Mouse (Mus musculus) hindbrain, embryonic 11.5 days (tissue): ENCODE data around the gene Cwc25. TPM values are rescaled to one million over a fixed set of nuclear protein-coding genes. Genes with fewer than 3 reads are reported as not detected.
"Not testable (repeated sequence)": the region's sequence is repeated elsewhere in the genome, so short reads cannot be mapped to it uniquely, and the experiment has no call there.

Source experiments
- ATAC-seq: fragments of 200-750 bp; cut with Nextera tagmentation; 2 replicates; pipeline ENCODE4 v1.8.0; 2017; ENCODE audit warnings: mild to moderate bottlenecking, moderate TSS enrichment, moderate library complexity; ENCODE audit not compliant: low FRiP score
- DNase-seq: peaks from one replicate; pipeline ENCODE4 v3.0.0-alpha.2; 2015; ENCODE audit warnings: low spot score
- H3K27ac ChIP-seq: fragments of 300-500 bp; sonication (generic); 2 replicates; pipeline ENCODE4 v1.5.1; 2014; ENCODE audit warnings: mild to moderate bottlenecking, low read depth, low read length
- H3K27me3 ChIP-seq: fragments of 300-500 bp; sonication (generic); 2 replicates; pipeline ENCODE4 v1.6.1; 2014; ENCODE audit warnings: mild to moderate bottlenecking, low read length, moderate library complexity, mixed read lengths; ENCODE audit not compliant: control insufficient read depth, insufficient read depth
- H3K36me3 ChIP-seq: fragments of 300-500 bp; sonication (generic); 2 replicates; pipeline ENCODE4 v1.6.1; 2014; ENCODE audit warnings: mild to moderate bottlenecking, low read length, moderate library complexity, mixed read lengths; ENCODE audit not compliant: control insufficient read depth, insufficient read depth
- H3K4me1 ChIP-seq: fragments of 300-500 bp; sonication (generic); replicated peaks from 2 replicates; pipeline ENCODE4 v1.6.1; 2014; ENCODE audit warnings: low read length, mixed read lengths; ENCODE audit not compliant: control insufficient read depth, insufficient read depth
- H3K4me2 ChIP-seq: fragments of 300-500 bp; sonication (generic); replicated peaks from 2 replicates; pipeline ENCODE4 v1.6.1; 2014; ENCODE audit warnings: mild to moderate bottlenecking, low read depth, low read length
- H3K4me3 ChIP-seq: fragments of 300-500 bp; sonication (generic); 2 replicates; pipeline ENCODE4 v1.5.1; 2014; ENCODE audit warnings: low read depth, low read length
- H3K9ac ChIP-seq: fragments of 300-500 bp; sonication (generic); 2 replicates; pipeline ENCODE4 v1.6.1; 2014; ENCODE audit warnings: low read depth, low read length
- H3K9me3 ChIP-seq: fragments of 300-500 bp; sonication (generic); 2 replicates; pipeline ENCODE4 v1.6.1; 2016; ENCODE audit warnings: low read length; ENCODE audit not compliant: control insufficient read depth
- WGBS: fragments of 180-500 bp; shearing (Covaris S2); extraction: QIAGEN DNeasy Blood & Tissue Kit; methylation state at CpG from one replicate; pipeline ENCODE4 v1.1.7; 2014; 5-methylcytosine and 5-hydroxymethylcytosine counted together
- polyA plus RNA-seq: library from polyadenylated mRNA; unstranded; fragments of >200 nt; fragmentation: Nextera tagmentation; extraction: Ambion mirVana; gene quantifications from 2 replicates; pipeline ENCODE4 v1.2.1, GENCODE M21; 2014

Cwc25 gene
- polyA plus RNA-seq, 1 experiment from 2014 or later: 17.0 TPM

GRCm38 (mm10) chr11:97717369-97718280, 48.7 kb downstream of the Cwc25 start:
- 90% methylated on average over 26 of the region's 26 CpGs for WGBS
- peaks cover 21% of the 10 kb centered on the region for H3K36me3 ChIP-seq
- no peak overlapping the region for H3K4me3 ChIP-seq

GRCm38 (mm10) chr11:97716021-97716420, 50.3 kb downstream of the Cwc25 start:
- H3K4me1 ChIP-seq: no peaks in the 10 kb centered on the region
- WGBS: 89% methylated on average over 8 of the region's 8 CpGs
- H3K27ac ChIP-seq: no peak overlapping the region
- H3K4me3 ChIP-seq: no peak overlapping the region
- no peak overlapping the region for H3K4me2 ChIP-seq
- ATAC-seq (no peak), DNase-seq (no peak)
- H3K9me3 ChIP-seq: no peaks in the 10 kb centered on the region
- peaks cover 10% of the 10 kb centered on the region for H3K36me3 ChIP-seq
- H3K9ac ChIP-seq: no peak overlapping the region
- no peaks in the 10 kb centered on the region for H3K27me3 ChIP-seq

More at GRCm38 (mm10) chr11:97717369-97718280, 48.7 kb downstream of the Cwc25 start:
- Histone ChIP-seq H3K27ac (no peak overlapping the region), H3K4me1 (no peaks in the 10 kb centered on the region), H3K4me2 (no peak overlapping the region), H3K27me3 (no peaks in the 10 kb centered on the region), H3K9ac (no peak overlapping the region), H3K9me3 (no peaks in the 10 kb centered on the region)
- no peak for DNase-seq
- no peak for ATAC-seq

DNA sequence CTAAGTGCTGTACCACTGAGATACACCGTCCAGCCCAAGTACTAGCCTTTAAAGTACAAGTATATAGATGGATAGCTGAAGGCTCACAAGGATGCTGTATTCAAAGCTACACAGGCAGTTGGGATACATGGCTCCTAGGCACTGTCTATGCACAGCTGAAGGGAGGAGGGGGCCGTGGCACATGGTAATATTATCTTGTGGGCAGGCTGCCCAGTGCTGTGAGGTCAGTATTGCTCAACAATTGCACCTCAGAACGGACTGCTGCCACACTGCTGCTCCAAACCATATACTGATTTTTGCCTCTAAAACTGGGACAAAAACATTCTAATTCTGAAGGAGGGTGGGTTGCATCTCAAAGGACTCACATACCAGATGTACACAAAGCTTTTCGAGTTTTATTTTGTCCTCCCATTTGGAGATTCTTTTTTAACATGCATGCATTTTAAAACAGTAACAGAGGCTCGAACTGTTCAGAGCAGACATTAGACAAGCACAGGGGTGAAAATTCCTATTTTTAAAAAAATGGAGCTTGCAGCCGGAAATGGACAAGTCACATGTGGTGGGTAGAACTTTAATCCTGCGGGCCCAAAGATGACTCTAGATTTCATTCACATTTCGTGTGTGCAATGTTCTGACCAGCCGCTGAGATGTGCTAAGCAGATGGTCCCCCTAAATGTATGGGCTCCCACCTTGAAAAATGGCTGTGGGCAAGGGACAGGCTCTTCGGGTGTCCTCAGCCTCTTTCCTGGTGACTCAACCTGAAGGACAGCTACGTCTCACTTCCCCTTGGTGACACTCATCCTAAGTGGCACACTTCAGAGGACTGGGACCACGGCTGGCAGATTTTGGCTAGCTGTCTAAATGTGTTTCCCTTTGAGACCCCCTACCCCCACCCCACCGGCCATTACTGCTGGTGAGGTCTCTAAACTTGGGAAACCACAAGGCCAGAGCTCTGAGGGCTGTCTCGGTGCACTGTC, 51.3 kb downstream of the Cwc25 start:
- Histone ChIP-seq H3K9ac (no peak overlapping the region), H3K9me3 (no peaks in the 10 kb centered on the region), H3K27ac (no peak overlapping the region), H3K4me3 (no peak overlapping the region), H3K4me1 (no peaks in the 10 kb centered on the region), H3K4me2 (no peak overlapping the region), H3K36me3 (peaks cover 10% of the 10 kb centered on the region; the same call in 1 of the 2 replicates), H3K27me3 (no peaks in the 10 kb centered on the region)
- ATAC-seq: no peak
- WGBS: 93% methylated on average over 14 of the region's 14 CpGs
- no peak for DNase-seq

- no peaks in the 10 kb centered on the region for H3K4me1 ChIP-seq
- DNase-seq (no peak), ATAC-seq (no peak)
- H3K4me3 ChIP-seq: no peak overlapping the region
- WGBS: 91% methylated on average over 3 of the region's 3 CpGs
- no peak overlapping the region for H3K9ac ChIP-seq
- no peak overlapping the region for H3K4me2 ChIP-seq
- H3K27ac ChIP-seq: no peak overlapping the region
- no peaks in the 10 kb centered on the region for H3K27me3 ChIP-seq
- no peaks in the 10 kb centered on the region for H3K9me3 ChIP-seq
- peaks cover 10% of the 10 kb centered on the region; the same call in 1 of the 2 replicates for H3K36me3 ChIP-seq
These were observed 52.0 kb downstream of the Cwc25 start for GRCm38 (mm10) chr11:97714356-97714755.

DNA sequence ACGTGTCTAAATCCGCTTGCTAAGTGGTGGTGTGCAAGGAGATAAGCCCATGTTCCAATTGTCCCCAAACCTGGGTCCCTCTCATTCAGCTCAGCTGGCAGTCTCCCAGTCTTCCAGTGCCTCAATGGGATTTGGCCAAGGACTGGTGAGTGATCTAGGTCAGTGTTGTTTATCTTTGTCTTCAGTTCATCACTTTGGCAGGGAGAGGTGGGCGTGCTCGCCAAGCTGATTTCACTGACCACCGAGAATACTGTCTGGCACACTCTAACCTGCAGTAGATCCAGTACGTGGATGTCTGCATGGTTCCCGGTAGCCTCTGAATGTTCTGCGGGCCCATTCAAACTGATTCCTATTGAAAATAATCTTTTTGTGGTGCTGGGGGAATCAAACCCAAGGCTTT, 52.5 kb downstream of the Cwc25 start:
- WGBS: 87% methylated on average over 8 of the region's 8 CpGs
- no peak overlapping the region for H3K4me2 ChIP-seq
- peaks cover 10% of the 10 kb centered on the region; the same call in 1 of the 2 replicates for H3K36me3 ChIP-seq

DNA sequence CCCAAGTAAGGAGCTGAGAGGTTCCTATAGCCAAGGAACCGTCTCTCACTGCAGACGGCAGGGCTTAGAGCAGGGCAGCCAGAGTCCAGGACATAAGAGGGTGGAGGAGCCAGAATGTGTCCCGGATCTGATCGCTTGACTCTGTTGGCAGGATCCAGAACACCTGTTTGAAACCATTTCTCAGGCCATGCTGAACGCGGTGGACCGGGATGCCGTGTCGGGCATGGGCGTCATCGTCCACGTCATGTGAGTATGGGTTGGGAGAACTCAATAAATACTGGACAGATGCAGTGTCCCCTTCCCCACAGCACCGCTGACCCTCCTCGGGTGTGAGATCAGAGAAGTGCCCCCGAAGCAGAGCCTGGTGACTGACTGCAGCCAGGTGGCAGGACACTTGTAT, 54.1 kb downstream of the Cwc25 start:
- no peaks in the 10 kb centered on the region for H3K27me3 ChIP-seq
- ATAC-seq (no peak), DNase-seq (no peak)
- no peaks in the 10 kb centered on the region for H3K9me3 ChIP-seq
- H3K4me3 ChIP-seq: no peak overlapping the region
- WGBS: 94% methylated on average over 15 of the region's 15 CpGs
- H3K4me1 ChIP-seq: no peaks in the 10 kb centered on the region
- H3K4me2 ChIP-seq: no peak overlapping the region
- peaks cover 6% of the 10 kb centered on the region; the same call in 1 of the 2 replicates for H3K36me3 ChIP-seq
- no peak overlapping the region for H3K27ac ChIP-seq
- H3K9ac ChIP-seq: no peak overlapping the region

More for the DNA sequence above, 52.5 kb downstream of the Cwc25 start:
- H3K27me3 ChIP-seq: no peaks in the 10 kb centered on the region
- ATAC-seq (no peak), DNase-seq (no peak)
- no peak overlapping the region for H3K4me3 ChIP-seq
- H3K9ac ChIP-seq: no peak overlapping the region
- H3K27ac ChIP-seq: no peak overlapping the region
- H3K4me1 ChIP-seq: no peaks in the 10 kb centered on the region
- H3K9me3 ChIP-seq: no peaks in the 10 kb centered on the region

DNA sequence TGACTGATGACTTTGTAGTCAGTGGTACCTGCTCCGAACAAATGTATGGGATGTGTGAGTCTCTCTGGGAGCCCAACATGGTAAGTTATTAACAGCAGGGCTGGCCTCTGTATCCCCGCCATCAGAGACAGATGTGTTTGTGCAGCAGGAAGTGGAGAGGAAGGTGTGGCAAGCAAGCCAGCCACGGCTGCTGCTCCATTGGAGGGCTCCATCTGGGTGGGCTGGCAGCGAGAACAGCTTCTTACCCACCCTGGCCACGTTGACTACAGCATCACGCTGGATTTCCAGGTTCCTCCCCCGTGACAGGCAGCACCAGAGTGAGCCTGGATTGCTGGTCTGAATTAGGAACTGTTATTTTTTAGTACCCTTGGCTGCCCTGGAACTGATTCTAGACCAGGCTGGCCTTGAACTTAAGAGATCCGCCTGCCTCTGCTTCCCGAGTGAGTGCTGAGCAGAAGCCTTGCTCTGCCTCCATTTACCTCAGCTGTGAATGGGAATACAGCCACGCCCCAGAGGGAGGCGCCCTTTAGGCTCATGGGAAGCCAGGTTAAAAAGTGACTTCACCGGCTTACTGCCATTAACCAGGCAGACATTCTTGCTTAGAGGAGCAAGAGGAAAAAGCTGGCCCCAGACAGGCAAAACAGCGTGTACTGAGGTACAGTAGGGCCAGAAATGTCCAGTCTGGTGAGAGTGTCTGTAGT, 55.0 kb downstream of the Cwc25 start:
- Histone ChIP-seq H3K9me3 (no peaks in the 10 kb centered on the region), H3K27ac (no peak overlapping the region), H3K36me3 (peaks cover 11% of the 10 kb centered on the region; the same call in 1 of the 2 replicates), H3K27me3 (no peaks in the 10 kb centered on the region), H3K4me3 (no peak overlapping the region), H3K4me1 (no peaks in the 10 kb centered on the region), H3K9ac (no peak overlapping the region), H3K4me2 (no peak overlapping the region)
- ATAC-seq (no peak), DNase-seq (no peak)
- 90% methylated on average over 13 of the region's 13 CpGs for WGBS

GRCm38 (mm10) chr11:97710067-97710466, 56.3 kb downstream of the Cwc25 start:
- not testable (repeated sequence) for DNase-seq, H3K9me3 ChIP-seq, H3K27me3 ChIP-seq, H3K4me3 ChIP-seq, ATAC-seq, H3K27ac ChIP-seq, H3K4me1 ChIP-seq, H3K4me2 ChIP-seq, H3K9ac ChIP-seq
- peaks cover 11% of the 10 kb centered on the region; the same call in 1 of the 2 replicates for H3K36me3 ChIP-seq
- 74% methylated on average over 2 of the region's 2 CpGs for WGBS
